Mouse (Mus musculus) forebrain, embryonic 16.5 days (tissue): Measurements from ENCODE around the gene Hsf2bp. TPM values are rescaled to one million over a fixed set of nuclear protein-coding genes. Genes with fewer than 3 reads are reported as not detected.

ENCODE experiments used
- ATAC-seq: fragments of 200-750 bp; cut with Nextera tagmentation; 2 replicates; pipeline ENCODE4 v1.8.0; 2017; ENCODE audit warnings: mild to moderate bottlenecking, moderate library complexity
- H3K27ac ChIP-seq: fragments of 300-500 bp; sonication (generic); 2 replicates; pipeline ENCODE4 v1.5.1; 2014; ENCODE audit warnings: low read length, control low read depth
- H3K27me3 ChIP-seq: fragments of 300-500 bp; sonication (generic); replicated peaks from 2 replicates; pipeline ENCODE4 v1.6.1; 2014; ENCODE audit warnings: low read length; ENCODE audit not compliant: control insufficient read depth, insufficient read depth
- H3K36me3 ChIP-seq: fragments of 300-500 bp; sonication (generic); 2 replicates; pipeline ENCODE4 v1.6.1; 2014; ENCODE audit not compliant: control insufficient read depth, insufficient read depth
- H3K4me1 ChIP-seq: fragments of 300-500 bp; sonication (generic); replicated peaks from 2 replicates; pipeline ENCODE4 v1.6.1; 2014; ENCODE audit warnings: low read length; ENCODE audit not compliant: control insufficient read depth, insufficient read depth
- H3K4me2 ChIP-seq: fragments of 300-500 bp; sonication (generic); 2 replicates; pipeline ENCODE4 v1.6.1; 2014; ENCODE audit warnings: mild to moderate bottlenecking, low read length, control low read depth
- H3K4me3 ChIP-seq: fragments of 300-500 bp; sonication (generic); replicated peaks from 2 replicates; pipeline ENCODE4 v1.5.1; 2014; ENCODE audit warnings: mild to moderate bottlenecking, low read length, control low read depth
- H3K9ac ChIP-seq: fragments of 300-500 bp; sonication (generic); replicated peaks from 2 replicates; pipeline ENCODE4 v1.6.1; 2014; ENCODE audit warnings: low read depth, low read length, control low read depth
- H3K9me3 ChIP-seq: fragments of 300-500 bp; sonication (generic); 2 replicates; pipeline ENCODE4 v1.6.1; 2016; ENCODE audit warnings: low read length; ENCODE audit not compliant: control insufficient read depth
- WGBS: fragments of 180-500 bp; shearing (Covaris S2); extraction: QIAGEN DNeasy Blood & Tissue Kit; methylation state at CpG from one replicate; pipeline ENCODE4 v1.1.7; 2014; 5-methylcytosine and 5-hydroxymethylcytosine counted together
- polyA plus RNA-seq: library from polyadenylated mRNA; unstranded; fragments of >200 nt; fragmentation: Nextera tagmentation; extraction: Ambion mirVana; gene quantifications from 2 replicates; pipeline ENCODE4 v1.2.1, GENCODE M21; 2015

Hsf2bp gene
- polyA plus RNA-seq, 1 experiment from 2014 or later, result 0.84 TPM

- no peak overlapping the region for H3K27ac ChIP-seq
- H3K36me3 ChIP-seq, result no peaks in the 10 kb centered on the region
- no peaks in the 10 kb centered on the region for H3K27me3 ChIP-seq
- H3K9me3 ChIP-seq, result no peaks in the 10 kb centered on the region
- no peak overlapping the region for H3K4me2 ChIP-seq
- 0 out of 2 replicates have a peak, but pooled peaks cover 2% of the 10 kb centered on the region for H3K4me1 ChIP-seq
- WGBS, result 83% methylated on average over 12 of the region's 12 CpGs
- no peak overlapping the region for H3K9ac ChIP-seq
- H3K4me3 ChIP-seq, result no peak overlapping the region
- ATAC-seq, result no peak
Observed at GRCm38 (mm10) chr17:31938539-31939260, 97.4 kb downstream of the Hsf2bp start.

- ATAC-seq, result no peak
Observed at GRCm38 (mm10) chr17:31937141-31937554, 99.0 kb downstream of the Hsf2bp start.

GRCm38 (mm10) chr17:31935841-31936240 lies 100.3 kb downstream of the Hsf2bp start:
- Histone ChIP-seq H3K27me3 (no peaks in the 10 kb centered on the region), H3K4me3 (no peak overlapping the region), H3K9ac (no peak overlapping the region), H3K9me3 (no peaks in the 10 kb centered on the region), H3K4me2 (no peak overlapping the region), H3K36me3 (no peaks in the 10 kb centered on the region), H3K27ac (no peak overlapping the region), H3K4me1 (peaks cover 7% of the 10 kb centered on the region; the same call in 1 of the 2 replicates)
- no peak for ATAC-seq
- WGBS, result 64% methylated on average over 3 of the region's 3 CpGs

More at GRCm38 (mm10) chr17:31937141-31937554, 99.0 kb downstream of the Hsf2bp start:
- H3K4me2 ChIP-seq, result no peak overlapping the region
- no peaks in the 10 kb centered on the region for H3K36me3 ChIP-seq
- H3K4me1 ChIP-seq, result 0 out of 2 replicates have a peak, but pooled peaks cover 2% of the 10 kb centered on the region
- H3K4me3 ChIP-seq, result no peak overlapping the region
- no peak overlapping the region for H3K9ac ChIP-seq
- 47% methylated on average over 3 of the region's 3 CpGs for WGBS
- H3K27me3 ChIP-seq, result no peaks in the 10 kb centered on the region
- H3K27ac ChIP-seq, result no peak overlapping the region
- no peaks in the 10 kb centered on the region for H3K9me3 ChIP-seq

DNA sequence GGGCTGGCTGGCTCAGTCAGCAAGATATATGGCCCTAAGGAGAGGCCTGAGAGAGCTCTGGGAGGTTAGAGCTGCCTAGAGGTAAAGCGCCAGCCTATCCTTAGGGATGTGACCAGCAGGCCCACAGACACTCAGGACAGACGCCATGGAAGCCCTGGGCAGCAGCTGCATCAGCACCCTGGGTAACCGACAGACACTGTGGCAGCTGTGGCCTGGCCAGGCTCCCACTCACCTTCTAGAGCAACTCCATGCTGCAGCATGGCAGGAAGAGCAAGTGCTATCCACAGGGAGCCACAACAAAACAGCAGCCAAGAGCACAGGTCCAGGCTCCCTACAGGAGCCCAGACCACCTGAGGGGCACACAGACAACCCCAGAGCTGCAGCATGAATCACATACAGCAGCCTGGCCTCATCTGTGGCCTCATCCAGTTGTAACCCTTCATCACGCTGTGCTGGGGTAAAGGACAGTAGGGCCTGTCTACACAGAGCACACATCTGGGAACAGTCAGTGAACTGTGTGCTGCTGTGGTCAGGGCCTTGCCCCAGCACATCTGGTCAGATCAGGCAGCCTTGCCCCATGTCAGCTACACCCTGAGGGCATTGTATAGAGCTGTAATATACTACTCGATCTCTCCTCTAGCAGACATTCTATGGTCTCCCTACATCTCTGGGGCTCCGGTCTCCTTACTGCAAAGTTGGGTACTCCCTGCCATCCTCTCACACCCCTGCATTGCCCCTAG lies 100.9 kb downstream of the Hsf2bp start:
- Histone ChIP-seq H3K9me3 (no peaks in the 10 kb centered on the region), H3K4me1 (peaks cover 5% of the 10 kb centered on the region; the same call in 1 of the 2 replicates), H3K4me3 (no peak overlapping the region), H3K9ac (no peak overlapping the region), H3K27ac (no peak overlapping the region), H3K27me3 (no peaks in the 10 kb centered on the region), H3K36me3 (no peaks in the 10 kb centered on the region), H3K4me2 (no peak overlapping the region)
- whole genome bisulfite sequencing, result 82% methylated on average over 6 of the region's 6 CpGs
- no peak for ATAC-seq

- 45% methylated on average over 1 of the region's 1 CpGs for WGBS
Observed at GRCm38 (mm10) chr17:31933956-31934355, 102.2 kb downstream of the Hsf2bp start.

GRCm38 (mm10) chr17:31931499-31931898 lies 104.7 kb downstream of the Hsf2bp start:
- H3K27ac ChIP-seq, result no peak overlapping the region; the same call in 1 of the 2 replicates
- H3K4me1 ChIP-seq, result peaks cover 5% of the 10 kb centered on the region; the same call in 1 of the 2 replicates
- WGBS, result 27% methylated on average over 7 of the region's 7 CpGs

More at GRCm38 (mm10) chr17:31933956-31934355, 102.2 kb downstream of the Hsf2bp start:
- H3K4me1 ChIP-seq, result peaks cover 5% of the 10 kb centered on the region; the same call in 1 of the 2 replicates
- H3K27me3 ChIP-seq, result no peaks in the 10 kb centered on the region
- H3K36me3 ChIP-seq, result no peaks in the 10 kb centered on the region
- H3K27ac ChIP-seq, result no peak overlapping the region
- no peaks in the 10 kb centered on the region for H3K9me3 ChIP-seq
- no peak overlapping the region for H3K4me3 ChIP-seq
- ATAC-seq, result no peak
- no peak overlapping the region for H3K9ac ChIP-seq
- no peak overlapping the region for H3K4me2 ChIP-seq

GRCm38 (mm10) chr17:31929844-31930715 lies 106.1 kb downstream of the Hsf2bp start:
- no peak for ATAC-seq
- H3K4me2 ChIP-seq, result no peak overlapping the region
- H3K9me3 ChIP-seq, result no peaks in the 10 kb centered on the region
- 62% methylated on average over 13 of the region's 13 CpGs for WGBS
- no peak overlapping the region for H3K27ac ChIP-seq
- peaks cover 5% of the 10 kb centered on the region; the same call in 1 of the 2 replicates for H3K4me1 ChIP-seq
- H3K9ac ChIP-seq, result no peak overlapping the region
- H3K27me3 ChIP-seq, result no peaks in the 10 kb centered on the region
- H3K4me3 ChIP-seq, result no peak overlapping the region
- H3K36me3 ChIP-seq, result no peaks in the 10 kb centered on the region

More at GRCm38 (mm10) chr17:31931499-31931898, 104.7 kb downstream of the Hsf2bp start:
- Histone ChIP-seq H3K4me2 (no peak overlapping the region), H3K27me3 (no peaks in the 10 kb centered on the region), H3K9ac (no peak overlapping the region; the same call in 1 of the 2 replicates), H3K36me3 (no peaks in the 10 kb centered on the region), H3K9me3 (no peaks in the 10 kb centered on the region), H3K4me3 (no peak overlapping the region)
- no peak for ATAC-seq

- no peaks in the 10 kb centered on the region for H3K27me3 ChIP-seq
- no peak overlapping the region for H3K4me3 ChIP-seq
- no peak overlapping the region for H3K4me2 ChIP-seq
- peaks cover 5% of the 10 kb centered on the region; the same call in 1 of the 2 replicates for H3K4me1 ChIP-seq
- no peaks in the 10 kb centered on the region for H3K36me3 ChIP-seq
- WGBS, result 89% methylated on average over 6 of the region's 6 CpGs
- H3K9me3 ChIP-seq, result no peaks in the 10 kb centered on the region
- ATAC-seq, result no peak
- H3K27ac ChIP-seq, result no peak overlapping the region
- H3K9ac ChIP-seq, result no peak overlapping the region
Observed at GRCm38 (mm10) chr17:31929032-31929431, 107.1 kb downstream of the Hsf2bp start.
